Comparison of ENCODE assay signal across 8 mouse cellular contexts in genomic region chr1:155557642-155558011, GRCm38 (mm10). TPM values are rescaled to one million over a fixed set of nuclear protein-coding genes. Genes with fewer than 3 reads are reported as not detected.
DNase-seq lines count a peak whose midpoint lies in the region; ATAC-seq and TF ChIP-seq lines count a peak whose summit lies in the region.

No protein-coding gene starts in this region.

- H3K9ac ChIP-seq in embryonic facial prominence, embryonic 13.5 days = peak overlapping the region; percentile 95
- H3K9ac ChIP-seq in intestine, postnatal 0 days (ENCODE audit: low read depth, low read length) = peak overlapping the region; percentile 96
- peak overlapping the region; percentile 90 for H3K9ac ChIP-seq in neural tube, embryonic 12.5 days

- no peaks in the 10 kb centered on the region for H3K9me3 ChIP-seq in embryonic facial prominence, embryonic 13.5 days
- no peaks in the 10 kb centered on the region for H3K9me3 ChIP-seq in intestine, postnatal 0 days (ENCODE audit: control insufficient read depth)
- 0 out of 2 replicates have a peak, but pooled peaks cover 5% of the 10 kb centered on the region for H3K9me3 ChIP-seq in neural tube, embryonic 12.5 days

- peaks cover 18% of the 10 kb centered on the region for H3K4me1 ChIP-seq in embryonic facial prominence, embryonic 13.5 days
- H3K4me1 ChIP-seq in intestine, postnatal 0 days (replicated peaks; ENCODE audit: control insufficient read depth, insufficient read depth, low read length) = no peaks in the 10 kb centered on the region; the same call in 1 of the 2 replicates
- H3K4me1 ChIP-seq in neural tube, embryonic 12.5 days = peaks cover 8% of the 10 kb centered on the region

- intact Hi-C loops in left cerebral cortex, adult 2 months (cut with DNase I) = no loop called here
- intact Hi-C loops in left cerebral cortex, postnatal 10 days (cut with DNase I) = no loop called here

- H3K27ac ChIP-seq in left cerebral cortex, adult 2 months = peak overlapping the region; percentile 89
- peak overlapping the region; percentile 83 for H3K27ac ChIP-seq in embryonic facial prominence, embryonic 13.5 days
- H3K27ac ChIP-seq in intestine, postnatal 0 days (ENCODE audit: low read depth, low read length) = 0 out of 2 replicates have a peak overlapping the region, but pooled peaks have one; percentile 74
- no peak overlapping the region for H3K27ac ChIP-seq in neural tube, embryonic 12.5 days

- no peaks in the 10 kb centered on the region; the same call in 1 of the 2 replicates for H3K36me3 ChIP-seq in embryonic facial prominence, embryonic 13.5 days
- H3K36me3 ChIP-seq in intestine, postnatal 0 days (ENCODE audit: control insufficient read depth, insufficient read depth) = no peaks in the 10 kb centered on the region
- H3K36me3 ChIP-seq in neural tube, embryonic 12.5 days = no peaks in the 10 kb centered on the region

- peak overlapping the region; percentile 97 for H3K4me3 ChIP-seq in left cerebral cortex, adult 2 months
- peak overlapping the region; percentile 95 for H3K4me3 ChIP-seq in embryonic facial prominence, embryonic 13.5 days
- H3K4me3 ChIP-seq in intestine, postnatal 0 days (ENCODE audit: low read depth, low read length) = peak overlapping the region; percentile 94
- H3K4me3 ChIP-seq in neural tube, embryonic 12.5 days = peak overlapping the region; percentile 93

- H3K27me3 ChIP-seq in embryonic facial prominence, embryonic 13.5 days = no peaks in the 10 kb centered on the region
- no peaks in the 10 kb centered on the region for H3K27me3 ChIP-seq in intestine, postnatal 0 days (replicated peaks; ENCODE audit: control insufficient read depth, insufficient read depth, low read length)
- H3K27me3 ChIP-seq in neural tube, embryonic 12.5 days (replicated peaks) = no peaks in the 10 kb centered on the region

- WGBS in embryonic facial prominence, embryonic 13.5 days = 56% methylated on average over 9 of the region's 9 CpGs
- 45% methylated on average over 9 of the region's 9 CpGs for WGBS in intestine, postnatal 0 days
- WGBS in neural tube, embryonic 12.5 days = 57% methylated on average over 9 of the region's 9 CpGs

- H3K4me2 ChIP-seq in embryonic facial prominence, embryonic 13.5 days = peak overlapping the region; percentile 90
- peak overlapping the region; percentile 82 for H3K4me2 ChIP-seq in intestine, postnatal 0 days (replicated peaks; ENCODE audit: low read depth)
- H3K4me2 ChIP-seq in neural tube, embryonic 12.5 days (replicated peaks) = peak overlapping the region; percentile 88

- ATAC-seq in embryonic facial prominence, embryonic 13.5 days (ENCODE audit: insufficient number of reproducible peaks, insufficient read depth, low FRiP score, low TSS enrichment, low read depth) = peak; percentile 53; the same call in 1 of the 2 replicates
- 0 out of 2 replicates have a peak, but pooled peaks have one; percentile 2 for ATAC-seq in intestine, postnatal 0 days
- ATAC-seq in neural tube, embryonic 12.5 days (ENCODE audit: low FRiP score, low read depth) = peak; percentile 54

- DNase-seq in left cerebral cortex, adult 2 months (ENCODE audit: extremely low spot score in 1 of 2, low spot score in 2 of 2) = no peak
- DNase-seq in left cerebral cortex, postnatal 10 days (ENCODE audit: extremely low spot score in 1 of 2, low spot score in 2 of 2) = no peak
- no peak for DNase-seq in cerebellum, adult 8-10 months
- DNase-seq in left cerebral cortex, adult 9 months (ENCODE audit: low spot score in 2 of 2) = no peak
- DNase-seq in urinary bladder, postnatal 25 days (ENCODE audit: low spot score) = no peak

- no peak for TF ChIP-seq CTCF in left cerebral cortex, adult 2 months (IDR thresholded peaks at IDR 0.05)
- 0 out of 2 replicates have a peak, but pooled peaks have one; percentile 16 for TF ChIP-seq CTCF in intestine, postnatal 0 days (IDR thresholded peaks at IDR 0.05; ENCODE audit: low read depth)

RNA-seq across cellular contexts. Expression of gene Acbd6, which starts 0.3 kb away (rescaled TPM):
- total RNA-seq in left cerebral cortex, adult 2 months (2021) = 100 to 1,000 TPM in 1 of 2 experiments, 10 to 100 TPM in 1; 95.6 to 101 TPM
- 100 to 1,000 TPM; 107 to 110 TPM for total RNA-seq in left cerebral cortex, postnatal 10 days (2021)
- 74.6 and 77.7 TPM in 2 replicates for polyA plus RNA-seq in embryonic facial prominence, embryonic 13.5 days (2015; fragmentation: Nextera tagmentation; extraction: Ambion mirVana)
- polyA plus RNA-seq in intestine, postnatal 0 days (2015; fragmentation: Nextera tagmentation; extraction: Ambion mirVana) = 49.4 and 49.7 TPM in 2 replicates
- 97.7 and 102 TPM in 2 replicates for polyA plus RNA-seq in neural tube, embryonic 12.5 days (2016; fragmentation: Nextera tagmentation; extraction: Ambion mirVana)

Comparison
In these comparisons a context has a peak if more than half of its experiments do, and no peak if none do; other contexts are left out.
1. ATAC-seq: peak in every context shown above with its lines; median percentile 54 in neural tube, embryonic 12.5 days; 53 in embryonic facial prominence, embryonic 13.5 days; 2 in intestine, postnatal 0 days.